Mouse (Mus musculus) right cerebral cortex, adult 18-20 months (tissue): ENCODE measurements at regions not wholly inside any gene's neighbourhood (a gene's known extent, or its start where the extent isn't known, plus 50 kb on each side); places are given as distances from the start of the nearest gene placed in this dataset.
A peak's percentile ranks its signal among the peaks of the same experiment; 100 is the strongest.

ENCODE experiments used
- DNase-seq: peaks from one replicate; pipeline ENCODE4 v3.0.0; 2022; ENCODE audit warnings: mixed read lengths

- DNase-seq: no peak
Observed at GRCm38 (mm10) chr10:17531021-17531420, 192.0 kb upstream of the Cited2 start.

- DNase-seq: no peak
Observed at GRCm38 (mm10) chr10:17538944-17539533, 184.0 kb upstream of the Cited2 start.

GRCm38 (mm10) chr10:17540404-17541375 is 182.3 kb upstream of the Cited2 start:
- no peak for DNase-seq

- no peak for DNase-seq
Observed at GRCm38 (mm10) chr10:17542104-17542846, 180.7 kb upstream of the Cited2 start.

GRCm38 (mm10) chr10:17542847-17543421 is 180.1 kb upstream of the Cited2 start:
- no peak for DNase-seq

- DNase-seq: no peak
Observed at GRCm38 (mm10) chr10:17545291-17545690, 177.7 kb upstream of the Cited2 start.

GRCm38 (mm10) chr10:17547986-17548385 is 175.0 kb upstream of the Cited2 start:
- DNase-seq: no peak

GRCm38 (mm10) chr10:17548629-17549580 is 174.1 kb upstream of the Cited2 start:
- DNase-seq: no peak

GRCm38 (mm10) chr10:17549711-17550637 is 173.0 kb upstream of the Cited2 start:
- no peak for DNase-seq

- DNase-seq: no peak
Observed at GRCm38 (mm10) chr10:17550638-17551013, 172.4 kb upstream of the Cited2 start.

GRCm38 (mm10) chr10:17551869-17552268 is 171.1 kb upstream of the Cited2 start:
- no peak for DNase-seq

- DNase-seq: no peak
Observed at GRCm38 (mm10) chr10:17552277-17552676, 170.7 kb upstream of the Cited2 start.

- DNase-seq: no peak
Observed at GRCm38 (mm10) chr10:17556391-17556790, 166.6 kb upstream of the Cited2 start.

GRCm38 (mm10) chr10:17559370-17559955 is 163.6 kb upstream of the Cited2 start:
- no peak for DNase-seq

GRCm38 (mm10) chr10:17559980-17560379 is 163.0 kb upstream of the Cited2 start:
- DNase-seq: no peak

GRCm38 (mm10) chr10:17561466-17561865 is 161.6 kb upstream of the Cited2 start:
- no peak for DNase-seq

- no peak for DNase-seq
Observed at GRCm38 (mm10) chr10:17561977-17562376, 161.0 kb upstream of the Cited2 start.

- peak; percentile 15 for DNase-seq
Observed at GRCm38 (mm10) chr10:17562410-17563350, 160.3 kb upstream of the Cited2 start.

- no peak for DNase-seq
Observed at GRCm38 (mm10) chr10:17563351-17563749, 159.7 kb upstream of the Cited2 start.
